Mouse (Mus musculus): Measurements from ENCODE around the gene Gm49325.

Gm49325 gene

GRCm38 (mm10) chr10:77605908-77606826 lies at the start of gene Gm49325, which contains the start of gene Sumo3:
Gm49325 (plus strand) TSS chr10:77606197.
Sumo3 (plus strand) TSS chr10:77606097.
- peak; percentile 98 for DNase-seq (ENCODE audit: low spot score)

DNA sequence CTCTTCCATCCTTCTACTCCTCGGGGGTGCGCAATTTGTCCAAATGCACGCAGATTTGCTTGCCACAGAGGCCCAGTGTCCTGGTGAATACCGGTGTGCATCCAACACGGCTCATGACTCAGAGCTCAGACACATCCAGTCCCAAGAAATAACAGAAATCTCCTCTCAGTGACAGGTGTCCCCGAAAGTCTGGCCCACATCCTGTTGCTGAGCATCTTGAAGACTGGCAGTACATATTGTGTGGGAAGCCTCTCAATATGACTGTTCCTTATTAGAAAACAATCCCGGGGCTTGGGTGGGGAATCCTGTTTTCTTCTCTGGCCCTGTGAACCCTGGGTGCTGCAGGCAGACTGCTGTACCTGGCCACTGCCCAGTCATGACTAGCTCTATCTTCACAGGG lies 49.4 kb upstream of the Gm49325 start:
- no peak for DNase-seq (ENCODE audit: low spot score)

DNA sequence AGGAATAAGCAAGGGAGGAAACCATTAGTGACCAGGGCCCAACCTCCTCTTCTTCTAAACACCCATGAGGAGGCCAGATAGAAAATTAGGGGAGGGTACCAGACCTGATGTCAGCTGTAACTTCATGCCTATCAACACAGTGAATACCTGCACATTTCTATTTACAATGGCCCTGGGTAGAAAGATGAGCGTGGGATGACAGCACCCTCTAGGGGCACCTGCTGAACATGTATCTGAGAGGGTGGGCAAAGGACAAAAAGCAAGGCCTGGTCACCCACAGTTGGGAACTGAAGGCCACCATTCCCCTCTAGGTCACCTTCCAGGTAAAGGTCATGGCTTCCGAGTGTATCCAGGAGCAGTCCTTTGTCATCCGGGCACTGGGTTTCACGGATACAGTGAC lies 48.4 kb upstream of the Gm49325 start:
- no peak for DNase-seq (ENCODE audit: low spot score)

GRCm38 (mm10) chr10:77560090-77560489 lies 45.9 kb upstream of the Gm49325 start:
- DNase-seq (ENCODE audit: low spot score), result no peak

GRCm38 (mm10) chr10:77560830-77561229 lies 45.2 kb upstream of the Gm49325 start:
- DNase-seq (ENCODE audit: low spot score), result no peak

GRCm38 (mm10) chr10:77561508-77561907 lies 44.5 kb upstream of the Gm49325 start:
- no peak for DNase-seq (ENCODE audit: low spot score)

GRCm38 (mm10) chr10:77565005-77565404 lies 41.0 kb upstream of the Gm49325 start:
- DNase-seq (ENCODE audit: low spot score), result no peak

DNA sequence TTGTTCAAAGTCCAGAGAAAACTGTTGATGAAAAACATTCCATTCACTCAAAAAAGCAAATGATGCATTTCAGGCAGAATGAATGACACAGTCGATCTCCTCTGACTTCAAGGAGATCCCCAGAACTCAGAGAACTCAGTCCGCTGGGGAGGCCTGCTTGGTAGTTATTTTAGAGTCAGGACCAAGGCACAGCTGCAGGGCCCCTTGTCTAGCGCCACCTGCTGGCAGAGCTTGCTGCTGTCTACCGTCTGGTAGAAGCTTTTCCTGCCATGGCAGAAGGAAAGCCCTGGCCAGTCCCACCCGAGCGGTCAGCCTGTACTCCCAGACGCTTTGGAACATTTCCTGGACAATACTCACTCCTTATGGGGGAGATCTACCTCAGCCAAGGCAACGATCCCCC lies 39.3 kb upstream of the Gm49325 start:
- peak; percentile 79 for DNase-seq (ENCODE audit: low spot score)

DNA sequence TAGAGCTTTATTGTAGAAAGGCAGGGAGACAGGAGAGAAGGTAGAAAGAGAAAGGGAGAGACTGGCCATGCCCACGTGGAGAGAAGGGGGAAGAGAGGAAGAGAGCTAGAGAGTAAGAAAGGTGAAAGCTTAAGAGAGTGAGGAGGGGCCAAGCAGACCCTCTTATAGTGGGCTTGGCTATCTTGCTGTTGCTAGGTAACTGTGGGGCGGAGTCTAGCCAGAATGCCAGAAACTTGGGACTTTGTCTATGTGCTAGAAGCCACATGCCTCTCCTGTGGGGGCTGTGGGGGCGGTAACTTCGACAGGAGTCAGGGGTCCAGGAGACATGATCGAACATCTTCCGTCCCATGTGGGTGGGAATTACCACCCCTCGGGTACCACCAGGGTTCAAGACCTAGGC lies 36.5 kb upstream of the Gm49325 start:
- no peak for DNase-seq (ENCODE audit: low spot score)

DNA sequence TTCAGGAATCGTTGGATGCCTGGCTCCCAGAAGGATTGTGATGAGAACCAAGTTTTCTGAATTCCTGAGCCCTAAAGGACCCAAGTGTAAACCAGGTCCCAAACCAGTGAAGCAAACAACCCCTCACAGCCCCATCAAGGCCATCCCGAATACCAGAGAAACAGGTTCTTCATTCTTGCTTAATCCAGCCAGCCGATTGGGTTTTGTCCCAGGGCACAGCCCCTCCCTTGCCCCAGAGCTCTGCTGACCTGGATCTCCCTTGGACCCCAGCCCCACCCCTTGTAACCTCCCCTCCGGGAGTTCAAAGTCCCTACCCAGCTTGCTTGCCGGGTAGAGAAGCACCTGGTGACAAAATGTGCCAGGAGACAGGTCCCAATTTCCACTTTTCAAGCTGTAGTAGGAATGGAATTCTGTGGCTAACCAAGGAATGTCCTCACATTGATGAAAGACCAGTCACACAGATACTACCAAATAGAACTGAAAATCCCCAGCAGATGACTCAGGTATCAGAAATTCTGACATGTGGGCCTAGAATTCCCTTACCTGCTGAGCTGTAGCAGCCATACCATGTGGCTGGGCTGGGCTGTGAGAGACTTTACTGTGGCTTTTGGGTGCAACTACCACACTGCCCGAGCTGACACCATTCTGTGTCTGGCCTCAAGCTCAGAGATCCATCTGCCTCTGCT lies 35.9 kb upstream of the Gm49325 start:
- no peak for DNase-seq (ENCODE audit: low spot score)

DNA sequence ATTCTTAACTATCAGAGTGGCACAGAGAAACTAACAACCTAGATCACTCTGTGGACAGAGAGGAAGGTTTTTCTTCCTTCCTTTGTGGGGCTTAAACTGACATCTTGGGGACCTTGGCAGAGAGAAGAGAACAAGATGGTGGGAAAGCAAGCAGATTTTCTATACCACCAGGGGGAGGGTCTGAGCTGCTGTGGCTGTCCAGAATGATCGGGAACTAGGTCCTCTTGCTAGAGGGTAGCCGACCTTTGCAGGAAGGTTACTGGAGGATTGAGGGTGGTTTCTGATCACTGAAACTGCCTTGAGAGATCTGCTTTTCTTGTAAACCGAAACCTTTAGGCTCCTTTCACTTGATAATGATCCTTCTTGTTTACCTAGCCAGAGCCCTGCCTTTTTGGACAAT lies 33.8 kb upstream of the Gm49325 start:
- DNase-seq (ENCODE audit: low spot score), result no peak

- DNase-seq (ENCODE audit: low spot score), result no peak
Measured at GRCm38 (mm10) chr10:77573162-77573561, 32.8 kb upstream of the Gm49325 start.

DNA sequence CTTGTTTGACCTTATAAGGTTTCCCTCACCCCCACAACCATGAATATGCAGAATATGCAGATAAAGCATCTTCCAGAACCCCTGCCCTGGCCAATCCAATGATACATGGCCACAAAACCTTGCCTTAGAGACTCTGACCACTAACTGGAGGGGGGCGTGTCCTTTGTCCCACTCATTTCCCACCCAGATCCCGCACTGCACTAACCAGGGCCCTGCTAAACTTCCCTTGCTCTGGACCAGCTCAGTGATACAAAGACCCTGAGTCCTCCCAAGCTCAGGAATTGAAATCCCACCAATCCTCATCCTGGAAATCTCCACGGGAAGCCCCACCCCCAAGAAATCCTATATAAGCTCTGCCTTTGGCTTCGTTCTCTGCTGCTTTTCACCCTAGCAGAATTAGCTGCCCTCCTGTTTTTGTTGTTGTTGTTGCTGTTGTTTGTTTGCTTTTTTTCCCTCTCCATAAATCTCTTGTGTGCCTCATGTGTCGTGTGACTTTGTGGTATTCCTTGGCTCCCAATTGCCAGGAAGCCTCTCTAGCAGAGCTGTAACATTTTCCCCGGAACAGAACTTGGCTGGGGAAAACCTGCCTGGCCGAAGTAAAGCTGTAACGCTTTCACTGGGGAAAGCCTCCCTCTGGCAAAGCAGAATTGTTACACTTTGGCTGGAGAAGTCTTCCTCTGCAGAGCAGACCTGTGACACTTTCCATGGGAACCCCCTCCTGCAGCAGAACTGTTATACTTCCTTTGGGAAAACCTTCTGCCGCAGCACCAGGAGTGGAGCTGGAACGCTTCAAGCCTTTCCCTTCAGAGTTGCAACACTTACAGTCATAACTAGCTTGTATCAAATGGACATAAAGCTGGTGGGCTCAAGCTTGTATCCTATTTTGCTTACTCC lies 25.7 kb upstream of the Gm49325 start:
- DNase-seq (ENCODE audit: low spot score), result no peak

DNA sequence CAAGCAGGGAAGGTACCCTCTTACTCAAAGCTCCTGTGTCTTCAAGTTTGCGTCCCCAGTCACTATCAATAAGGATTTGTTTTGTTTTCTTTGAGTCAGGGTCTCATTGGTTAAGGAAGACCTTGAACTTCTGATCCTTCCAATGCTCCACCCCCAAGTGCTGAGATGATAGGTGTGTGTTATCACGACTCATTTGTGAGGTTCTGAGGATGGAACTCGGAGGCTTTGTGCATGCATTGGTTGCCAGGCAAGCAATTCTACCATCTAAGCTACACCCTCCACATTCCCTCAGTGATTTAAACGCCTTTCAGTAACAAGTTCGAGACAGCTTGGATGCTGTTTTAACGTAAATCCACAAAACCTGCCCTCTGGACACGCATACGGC lies 25.0 kb upstream of the Gm49325 start:
- DNase-seq (ENCODE audit: low spot score), result no peak

DNA sequence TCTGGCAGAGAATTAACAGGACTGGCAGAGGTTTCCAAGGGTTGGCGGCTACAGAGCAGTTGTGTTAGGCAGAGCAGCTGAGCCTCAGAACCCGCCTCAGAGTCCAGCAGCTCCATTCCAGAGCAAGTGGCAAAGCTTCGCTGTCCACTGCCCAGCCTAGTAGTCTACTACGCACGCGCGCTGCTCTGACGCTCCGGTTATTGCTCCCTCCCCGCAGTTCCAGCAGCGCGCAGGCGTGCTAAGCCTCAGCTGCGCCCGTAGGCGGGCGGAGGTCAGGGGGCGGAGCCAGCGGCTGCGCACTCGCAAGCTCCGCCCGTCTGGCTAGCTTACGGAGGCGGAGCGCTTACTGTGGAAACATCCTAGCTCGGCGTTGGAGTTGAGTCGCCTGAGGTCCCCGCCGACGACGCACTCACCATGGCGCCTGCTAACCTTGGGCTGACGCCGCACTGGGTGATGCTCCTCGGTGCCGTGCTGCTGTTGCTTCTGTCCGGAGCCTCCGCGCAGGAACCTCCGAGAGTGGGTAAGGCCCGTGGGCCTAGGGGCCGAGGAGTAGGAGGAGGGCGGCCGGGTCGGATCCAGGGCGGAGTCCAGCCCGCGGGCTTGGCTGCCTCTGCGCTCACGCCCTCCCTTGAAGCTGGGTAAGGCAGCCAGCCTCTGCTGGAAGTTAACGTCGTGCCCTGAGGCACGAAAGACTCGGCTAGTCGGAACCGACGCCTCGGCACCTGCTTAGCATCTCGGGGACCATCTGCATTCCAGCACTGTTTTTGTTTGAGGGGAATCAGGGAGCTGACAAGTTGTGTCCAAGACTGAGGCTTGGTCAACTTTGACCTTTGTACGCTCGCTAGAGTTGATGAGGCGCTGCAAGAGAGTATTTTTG lies 24.4 kb upstream of the Gm49325 start, which contains the start of gene Pttg1ip:
TSS of gene Pttg1ip (plus strand) at position 313 of the 877 bp plus-strand sequence.
- DNase-seq (ENCODE audit: low spot score), result peak; percentile 97

GRCm38 (mm10) chr10:77582285-77582618 lies 23.7 kb upstream of the Gm49325 start:
- no peak for DNase-seq (ENCODE audit: low spot score)

DNA sequence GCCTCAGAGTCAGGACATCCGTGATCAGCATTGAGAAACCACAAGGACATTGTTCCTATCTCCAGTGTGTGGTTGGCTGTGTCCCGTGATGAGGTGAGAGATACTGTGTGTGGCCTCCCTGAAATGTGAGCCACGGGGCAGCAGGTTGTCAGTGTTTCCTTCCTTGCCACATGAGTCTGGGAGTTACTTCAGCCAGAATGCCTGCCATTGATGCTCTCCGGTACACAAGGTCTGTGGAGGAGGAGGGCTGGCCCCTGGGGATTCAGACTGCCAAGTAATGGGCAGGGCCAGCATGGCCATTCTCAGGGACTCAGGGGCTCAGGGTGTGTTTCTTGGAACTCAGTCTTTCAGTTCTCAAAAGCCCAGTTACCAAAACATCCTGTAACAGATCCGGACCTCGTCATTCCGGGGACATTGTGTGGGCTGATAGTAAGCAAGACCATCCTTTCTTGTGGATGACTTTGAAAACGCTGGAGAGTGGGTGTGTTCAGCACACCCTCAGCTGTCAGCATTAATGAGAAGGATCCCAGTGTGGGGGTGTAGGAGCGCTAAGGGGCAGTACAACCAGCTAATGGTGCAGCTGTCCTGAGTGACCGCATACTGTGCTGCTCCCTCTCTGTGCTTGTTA lies 22.1 kb upstream of the Gm49325 start:
- no peak for DNase-seq (ENCODE audit: low spot score)

DNA sequence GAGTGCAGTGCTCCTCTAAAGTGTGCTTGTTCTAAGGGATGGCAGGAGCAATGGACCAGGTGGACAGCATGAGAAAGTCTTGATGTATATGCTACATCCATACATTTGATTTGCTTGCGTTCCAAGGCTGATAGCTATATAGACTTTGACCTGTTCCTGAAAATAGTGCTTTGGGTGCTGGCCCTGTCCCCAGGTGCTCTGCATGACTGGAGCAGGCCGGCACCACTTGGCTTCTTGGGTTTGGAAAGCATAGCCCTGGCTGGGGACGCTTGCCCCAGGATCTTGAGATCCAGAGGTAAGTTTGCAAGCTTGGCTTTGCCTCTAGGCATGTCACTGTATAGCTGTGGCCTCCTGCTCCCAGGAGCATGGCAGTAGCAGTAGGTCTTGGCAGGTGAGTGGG lies 19.4 kb upstream of the Gm49325 start:
- DNase-seq (ENCODE audit: low spot score), result no peak

DNA sequence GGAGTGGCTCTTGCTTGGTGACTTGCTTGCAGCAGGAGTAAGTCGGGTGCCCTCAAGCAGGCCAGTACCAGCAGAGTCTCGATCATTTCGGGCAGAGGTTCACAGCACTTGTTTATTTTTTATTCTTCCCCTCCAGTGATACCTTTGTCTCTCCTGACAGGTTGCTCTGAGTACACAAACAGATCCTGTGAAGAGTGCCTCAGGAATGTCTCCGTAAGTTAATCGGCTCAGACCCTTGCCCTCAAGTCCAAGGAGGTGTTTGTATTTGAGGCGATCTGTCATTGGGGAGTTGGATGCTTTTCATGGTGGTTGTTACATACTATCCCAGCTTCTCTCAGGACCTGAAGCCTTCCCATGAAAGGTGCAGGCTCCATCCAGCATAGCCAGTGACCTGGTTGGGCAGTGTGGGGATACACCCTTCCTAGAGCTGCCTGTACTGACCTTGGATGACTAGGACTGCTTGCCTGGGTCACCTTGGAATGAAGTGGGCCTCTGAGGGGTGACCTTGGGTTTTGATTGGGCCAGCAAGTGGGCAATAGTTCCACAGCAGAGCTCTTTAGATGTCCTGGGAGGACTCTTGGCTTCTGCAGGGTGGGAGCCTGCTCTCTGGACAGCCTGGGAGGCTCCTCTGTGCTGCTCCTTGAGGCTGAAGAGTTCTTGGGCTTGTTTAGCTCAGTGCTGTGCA lies 18.8 kb upstream of the Gm49325 start:
- DNase-seq (ENCODE audit: low spot score), result no peak

GRCm38 (mm10) chr10:77588036-77588435 lies 18.0 kb upstream of the Gm49325 start:
- no peak for DNase-seq (ENCODE audit: low spot score)
